18 mouse cellular contexts compared by ENCODE assay signal in genomic region chr12:111882022-111882421, GRCm38 (mm10).
"Had no signal": no experiment of that assay in that cellular context is flagged by ENCODE, and none has a peak within 500 bp of the region (broad histone marks: within the 10 kb centered on the region; RNA-seq: fewer than 3 reads in every experiment).

No protein-coding gene starts in this region.

- H3K4me3 ChIP-seq: kidney, embryonic 15.5 days; limb, embryonic 12.5 days; limb, embryonic 15.5 days; midbrain, embryonic 13.5 days had no signal

- ATAC-seq: liver, postnatal 0 days; midbrain, embryonic 13.5 days had no signal

- H3K36me3 ChIP-seq: kidney, embryonic 15.5 days; limb, embryonic 12.5 days; limb, embryonic 15.5 days; midbrain, embryonic 13.5 days had no signal

- H3K27me3 ChIP-seq: kidney, embryonic 15.5 days; limb, embryonic 12.5 days; limb, embryonic 15.5 days; midbrain, embryonic 13.5 days had no signal

- H3K27ac ChIP-seq: kidney, embryonic 15.5 days; limb, embryonic 12.5 days; limb, embryonic 15.5 days; liver, embryonic 14.5 days; midbrain, embryonic 13.5 days; stomach, postnatal 0 days had no signal

- DNase-seq: kidney, adult 8-10 months; kidney, postnatal 10 days; kidney, postnatal 36 days; left cerebral cortex, postnatal 4 days; liver, postnatal 0 days; lung, embryonic 14.5 days; lung, postnatal 10 days; lung, postnatal 4 days; thymus, adult 2 months; thymus, postnatal 14 days; thymus, postnatal 4 days had no signal

- H3K9ac ChIP-seq: kidney, embryonic 15.5 days; limb, embryonic 12.5 days; limb, embryonic 15.5 days; liver, embryonic 14.5 days; liver, postnatal 0 days; lung, embryonic 14.5 days; midbrain, embryonic 13.5 days had no signal

- H3K4me1 ChIP-seq: kidney, embryonic 15.5 days; limb, embryonic 12.5 days had no signal

- H3K4me2 ChIP-seq: kidney, embryonic 15.5 days; limb, embryonic 12.5 days; limb, embryonic 15.5 days; liver, embryonic 11.5 days; lung, embryonic 14.5 days; midbrain, embryonic 13.5 days had no signal

- H3K9me3 ChIP-seq: kidney, embryonic 15.5 days; limb, embryonic 12.5 days; limb, embryonic 15.5 days; midbrain, embryonic 13.5 days had no signal
